Mouse (Mus musculus) G1E (cell line): ENCODE measurements around the gene Mpp6.

Experiments
- CTCF ChIP-seq: IDR thresholded peaks from 2 replicates; pipeline ENCODE4 v1.5.1; 2012; ENCODE audit warnings: low read depth, low read length, inconsistent platforms, mixed read lengths
- GATA1 ChIP-seq: IDR thresholded peaks from 2 replicates; pipeline ENCODE4 v1.6.1; 2012; ENCODE audit warnings: borderline replicate concordance, low read length, inconsistent platforms, mixed read lengths
- POLR2AphosphoS5 ChIP-seq: IDR thresholded peaks from 2 replicates; pipeline ENCODE4 v1.6.1; 2012; ENCODE audit warnings: low read depth, low read length, inconsistent platforms; ENCODE audit not compliant: insufficient replicate concordance
- TAL1 ChIP-seq: conservative IDR thresholded peaks from 2 replicates; pipeline ENCODE4 v1.6.1; 2012; ENCODE audit warnings: low read depth, low read length, inconsistent platforms, mixed read lengths

DNA sequence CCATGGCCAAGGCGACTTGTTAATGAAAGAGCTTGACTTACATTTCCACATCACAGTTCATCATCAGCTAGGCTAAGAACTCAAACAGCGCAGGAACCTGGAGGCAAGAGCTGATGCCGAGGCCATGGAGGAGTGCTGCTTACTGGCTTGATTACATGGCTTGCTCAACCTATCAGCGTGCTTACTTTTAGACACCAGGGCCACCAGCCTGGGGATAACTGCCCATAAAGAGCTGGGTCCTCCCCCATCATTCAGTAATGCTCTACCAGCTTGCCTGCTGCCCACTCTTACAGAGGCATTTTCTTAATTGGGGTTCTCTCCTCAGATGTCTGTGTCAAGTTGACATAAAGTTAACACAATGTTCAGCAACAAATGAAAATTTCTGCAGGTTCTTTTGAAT, 95.1 kb downstream of the Mpp6 start:
- TF ChIP-seq CTCF (no peak), POLR2AphosphoS5 (no peak), TAL1 (no peak), GATA1 (no peak)
